Mouse (Mus musculus): ENCODE data around the gene Ttc7.

The Ttc7 gene

GRCm38 (mm10) chr17:87282706-87283053, at the start of gene Ttc7:
Gene Ttc7 (plus strand): TSS chr17:87282886.
- DNase-seq (ENCODE audit: low read depth): peak; percentile 74

GRCm38 (mm10) chr17:87235019-87235418, 47.7 kb upstream of the Ttc7 start:
- no peak for DNase-seq (ENCODE audit: low read depth)

- DNase-seq (ENCODE audit: low read depth): peak; percentile 27
Observed at GRCm38 (mm10) chr17:87236725-87237650, 45.7 kb upstream of the Ttc7 start.

GRCm38 (mm10) chr17:87237826-87238225, 44.9 kb upstream of the Ttc7 start:
- DNase-seq (ENCODE audit: low read depth): no peak

GRCm38 (mm10) chr17:87246103-87246502, 36.6 kb upstream of the Ttc7 start:
- no peak for DNase-seq (ENCODE audit: low read depth)

- DNase-seq (ENCODE audit: low read depth): no peak
Observed at GRCm38 (mm10) chr17:87254384-87254783, 28.3 kb upstream of the Ttc7 start.

GRCm38 (mm10) chr17:87255672-87256071, 27.0 kb upstream of the Ttc7 start:
- no peak for DNase-seq (ENCODE audit: low read depth)

- DNase-seq (ENCODE audit: low read depth): no peak
Observed at GRCm38 (mm10) chr17:87263401-87263800, 19.3 kb upstream of the Ttc7 start.

- DNase-seq (ENCODE audit: low read depth): no peak
Observed at GRCm38 (mm10) chr17:87264054-87264830, 18.4 kb upstream of the Ttc7 start.

- DNase-seq (ENCODE audit: low read depth): no peak
Observed at GRCm38 (mm10) chr17:87264927-87265791, 17.5 kb upstream of the Ttc7 start.

GRCm38 (mm10) chr17:87265792-87266186, 16.9 kb upstream of the Ttc7 start, which contains the start of gene Mcfd2:
Gene Mcfd2 (minus strand): TSS chr17:87265935.
- DNase-seq (ENCODE audit: low read depth): peak; percentile 81

- no peak for DNase-seq (ENCODE audit: low read depth)
Observed at GRCm38 (mm10) chr17:87269454-87269853, 13.2 kb upstream of the Ttc7 start.

GRCm38 (mm10) chr17:87275363-87276341, 7.0 kb upstream of the Ttc7 start:
- DNase-seq (ENCODE audit: low read depth): no peak

- peak; percentile 92 for DNase-seq (ENCODE audit: low read depth)
Observed at GRCm38 (mm10) chr17:87282007-87282705, 530 bp upstream of the Ttc7 start.

GRCm38 (mm10) chr17:87283055-87283754, 519 bp downstream of the Ttc7 start:
- DNase-seq (ENCODE audit: low read depth): no peak

- no peak for DNase-seq (ENCODE audit: low read depth)
Observed at GRCm38 (mm10) chr17:87283755-87284481, 1.2 kb downstream of the Ttc7 start.

- DNase-seq (ENCODE audit: low read depth): no peak
Observed at GRCm38 (mm10) chr17:87284482-87285040, 1.9 kb downstream of the Ttc7 start.

GRCm38 (mm10) chr17:87285731-87286465, 3.2 kb downstream of the Ttc7 start:
- no peak for DNase-seq (ENCODE audit: low read depth)
